Mouse (Mus musculus) lung, embryonic 14.5 days (tissue): ENCODE measurements around the gene Ston1. TPM values are rescaled to one million over a fixed set of nuclear protein-coding genes. Genes with fewer than 3 reads are reported as not detected.
A peak's percentile ranks its signal among the peaks of the same experiment; 100 is the strongest.

Experiments
- ATAC-seq: fragments of 200-750 bp; cut with Nextera tagmentation; 2 replicates; pipeline ENCODE4 v1.8.0; 2017; ENCODE audit warnings: mild to moderate bottlenecking, moderate TSS enrichment, moderate library complexity; ENCODE audit not compliant: insufficient read depth
- DNase-seq: peaks from one replicate; pipeline ENCODE4 v3.0.0-alpha.2; 2015
- H3K27ac ChIP-seq: fragments of 300-500 bp; sonication (generic); 2 replicates; pipeline ENCODE4 v1.5.1; 2014; ENCODE audit warnings: low read depth, mild to moderate bottlenecking, moderate library complexity
- H3K27me3 ChIP-seq: fragments of 300-500 bp; sonication (generic); 2 replicates; pipeline ENCODE4 v1.6.1; 2014; ENCODE audit warnings: low read length, control low read depth; ENCODE audit not compliant: insufficient read depth
- H3K36me3 ChIP-seq: fragments of 300-500 bp; sonication (generic); 2 replicates; pipeline ENCODE4 v1.6.1; 2014; ENCODE audit warnings: control low read depth; ENCODE audit not compliant: insufficient read depth
- H3K4me1 ChIP-seq: fragments of 300-500 bp; sonication (generic); 2 replicates; pipeline ENCODE4 v1.6.1; 2014; ENCODE audit warnings: antibody characterized with exemption, control low read depth; ENCODE audit not compliant: insufficient read depth
- H3K4me2 ChIP-seq: fragments of 300-500 bp; sonication (generic); 2 replicates; pipeline ENCODE4 v1.6.1; 2014; ENCODE audit warnings: mild to moderate bottlenecking
- H3K4me3 ChIP-seq: fragments of 300-500 bp; sonication (generic); 2 replicates; pipeline ENCODE4 v1.5.1; 2014; ENCODE audit warnings: low read depth, low read length
- H3K9ac ChIP-seq: fragments of 300-500 bp; sonication (generic); 2 replicates; pipeline ENCODE4 v1.6.1; 2014
- H3K9me3 ChIP-seq: fragments of 300-500 bp; sonication (generic); 2 replicates; pipeline ENCODE4 v1.6.1; 2016; ENCODE audit warnings: low read depth, low read length, control low read depth
- CTCF ChIP-seq: IDR thresholded peaks from 2 replicates; pipeline ENCODE4 v1.5.1; 2016; ENCODE audit warnings: antibody characterized with exemption, low read depth
- WGBS: fragments of 180-500 bp; shearing (Covaris S2); extraction: QIAGEN DNeasy Blood & Tissue Kit; methylation state at CpG from one replicate; pipeline ENCODE4 v1.1.7; 2014; 5-methylcytosine and 5-hydroxymethylcytosine counted together
- polyA plus RNA-seq: library from polyadenylated mRNA; unstranded; fragments of >200 nt; fragmentation: Nextera tagmentation; extraction: Ambion mirVana; gene quantifications from 2 replicates; pipeline ENCODE4 v1.2.1, GENCODE M21; 2014

Ston1 gene
- polyA plus RNA-seq, 1 experiment from 2014 or later, result 11.7 TPM

DNA sequence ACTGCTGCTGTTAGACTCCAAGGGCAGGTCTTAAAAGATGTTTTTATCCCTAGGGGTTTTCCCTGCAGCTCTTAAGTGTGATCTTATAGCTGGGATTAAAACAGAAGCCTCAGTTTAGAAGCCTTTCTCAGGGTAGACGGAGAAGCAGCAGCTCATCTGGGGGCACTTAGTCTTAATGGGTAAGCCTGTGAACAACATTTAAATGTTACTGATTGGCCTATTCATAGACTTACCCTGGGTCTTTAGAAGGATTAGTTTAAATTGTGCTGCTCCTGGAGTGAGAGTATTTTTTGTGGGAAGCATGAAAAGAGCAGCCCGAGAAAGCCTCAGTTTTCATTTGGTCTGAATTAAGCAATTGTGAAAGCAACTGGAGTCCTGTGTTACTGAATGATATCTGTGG lies 72.4 kb downstream of the Ston1 start:
- H3K4me2 ChIP-seq, result no peak overlapping the region
- no peaks in the 10 kb centered on the region for H3K36me3 ChIP-seq
- DNase-seq (no peak), ATAC-seq (no peak)
- WGBS, result 78% methylated on average over 2 of the region's 2 CpGs
- no peaks in the 10 kb centered on the region for H3K9me3 ChIP-seq
- TF ChIP-seq CTCF, result no peak
- no peaks in the 10 kb centered on the region for H3K4me1 ChIP-seq
- H3K9ac ChIP-seq, result no peak overlapping the region
- no peak overlapping the region for H3K4me3 ChIP-seq
- no peak overlapping the region for H3K27ac ChIP-seq
- no peaks in the 10 kb centered on the region for H3K27me3 ChIP-seq

DNA sequence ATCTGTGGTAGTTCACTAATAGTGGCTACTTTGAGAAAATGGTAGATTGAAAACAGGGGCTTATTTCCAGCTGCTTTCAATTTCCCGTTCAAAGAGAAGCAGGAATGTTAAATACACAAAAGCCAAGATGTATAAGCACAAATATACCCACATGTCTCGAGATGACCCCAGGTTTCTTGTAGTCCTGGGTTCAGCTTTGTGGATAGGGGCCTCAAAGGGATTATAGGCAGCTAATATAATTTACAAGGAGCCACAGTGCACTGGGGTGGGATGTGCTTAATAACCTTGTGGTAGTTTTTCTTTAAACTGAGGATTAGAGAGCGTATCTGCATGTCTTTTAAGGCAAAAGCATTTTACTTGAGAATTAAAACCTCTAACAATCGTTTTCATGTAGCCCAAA lies 73.3 kb downstream of the Ston1 start:
- Histone ChIP-seq H3K9ac (no peak overlapping the region), H3K9me3 (no peaks in the 10 kb centered on the region), H3K27ac (no peak overlapping the region), H3K4me2 (no peak overlapping the region), H3K27me3 (no peaks in the 10 kb centered on the region), H3K4me3 (no peak overlapping the region), H3K36me3 (no peaks in the 10 kb centered on the region), H3K4me1 (no peaks in the 10 kb centered on the region)
- DNase-seq (no peak), ATAC-seq (no peak)
- no peak for TF ChIP-seq CTCF
- 41% methylated on average over 4 of the region's 4 CpGs for WGBS

DNA sequence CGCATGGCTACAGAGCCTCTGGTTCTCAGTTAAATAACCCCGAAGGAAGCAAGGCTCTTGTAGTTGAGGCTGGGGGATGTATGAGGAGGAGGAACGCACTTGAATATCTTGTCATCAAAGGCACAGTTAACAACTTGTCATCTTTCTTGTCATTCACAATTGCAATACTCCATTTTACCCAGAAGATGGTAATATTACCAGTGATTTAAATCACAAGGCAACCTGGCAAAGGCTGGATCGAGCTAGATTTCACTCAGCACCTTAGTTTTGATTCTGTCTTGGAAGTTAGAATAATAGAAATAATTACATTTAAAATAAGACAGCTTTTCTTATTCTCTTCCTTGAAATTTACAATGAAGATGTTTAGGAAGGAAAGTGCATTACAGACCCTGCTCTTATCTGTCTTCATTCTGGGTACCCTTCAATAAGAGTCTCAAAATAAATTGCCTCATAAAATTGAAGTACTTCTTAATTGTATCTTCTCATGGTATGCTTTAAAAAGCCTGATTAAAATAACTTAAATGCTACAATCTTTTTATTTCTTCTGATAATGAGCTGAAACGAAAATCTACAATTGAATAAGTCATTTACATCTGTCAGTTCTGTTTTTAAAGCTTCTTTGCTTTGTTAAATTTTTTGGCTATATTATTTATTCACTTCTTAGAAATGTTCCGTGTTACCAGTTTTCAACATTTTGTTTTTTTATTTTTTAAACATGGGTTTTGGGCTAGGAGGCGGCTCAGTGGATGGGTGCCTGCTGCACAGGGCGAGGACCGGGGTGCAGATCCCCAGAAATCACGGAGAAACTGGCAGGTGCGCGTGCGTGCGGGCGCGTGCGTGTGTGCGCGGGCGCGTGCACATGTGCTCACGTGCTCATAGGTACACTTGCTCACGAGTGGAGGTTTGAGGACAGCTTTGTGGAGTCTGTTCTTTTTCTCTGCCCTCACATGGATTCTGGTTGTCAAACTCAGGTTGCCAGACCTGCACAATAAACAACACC lies 78.1 kb downstream of the Ston1 start:
- no peak for ATAC-seq
- TF ChIP-seq CTCF, result 0 out of 2 replicates have a peak, but pooled peaks have one; percentile 2
- H3K4me1 ChIP-seq, result no peaks in the 10 kb centered on the region

DNA sequence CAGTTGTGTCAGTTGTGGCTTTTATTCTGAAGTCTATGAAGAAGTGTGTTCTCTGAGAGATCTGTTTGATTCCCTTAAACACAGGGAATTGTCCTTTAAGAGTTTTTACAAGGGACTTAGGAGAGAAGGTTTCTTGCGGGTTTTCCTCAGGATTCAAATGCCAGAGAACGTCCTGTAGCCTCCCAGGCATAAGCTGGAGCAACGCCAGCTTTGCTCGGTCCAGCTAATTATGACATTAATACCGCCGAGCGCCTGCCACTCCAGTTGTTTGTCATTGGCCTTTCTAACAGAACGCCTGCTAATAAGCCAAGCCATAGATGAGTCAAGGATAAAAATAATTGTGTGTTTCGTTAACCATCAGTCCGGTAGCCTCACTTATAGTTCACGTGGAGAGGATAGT lies 90.7 kb downstream of the Ston1 start:
- H3K4me3 ChIP-seq, result no peak overlapping the region
- H3K27me3 ChIP-seq, result no peaks in the 10 kb centered on the region
- H3K9me3 ChIP-seq, result no peaks in the 10 kb centered on the region
- no peaks in the 10 kb centered on the region for H3K36me3 ChIP-seq
- no peak overlapping the region for H3K9ac ChIP-seq
- no peak overlapping the region for H3K27ac ChIP-seq
- no peak overlapping the region for H3K4me2 ChIP-seq
- TF ChIP-seq CTCF, result no peak
- DNase-seq (no peak), ATAC-seq (no peak)
- no peaks in the 10 kb centered on the region for H3K4me1 ChIP-seq
- 59% methylated on average over 11 of the region's 11 CpGs for WGBS

More for the DNA sequence above, 78.1 kb downstream of the Ston1 start:
- Histone ChIP-seq H3K4me3 (no peak overlapping the region), H3K36me3 (no peaks in the 10 kb centered on the region), H3K9ac (no peak overlapping the region), H3K27ac (no peak overlapping the region), H3K9me3 (no peaks in the 10 kb centered on the region), H3K27me3 (no peaks in the 10 kb centered on the region), H3K4me2 (no peak overlapping the region)
- WGBS, result 85% methylated on average over 23 of the region's 23 CpGs
- no peak for DNase-seq

DNA sequence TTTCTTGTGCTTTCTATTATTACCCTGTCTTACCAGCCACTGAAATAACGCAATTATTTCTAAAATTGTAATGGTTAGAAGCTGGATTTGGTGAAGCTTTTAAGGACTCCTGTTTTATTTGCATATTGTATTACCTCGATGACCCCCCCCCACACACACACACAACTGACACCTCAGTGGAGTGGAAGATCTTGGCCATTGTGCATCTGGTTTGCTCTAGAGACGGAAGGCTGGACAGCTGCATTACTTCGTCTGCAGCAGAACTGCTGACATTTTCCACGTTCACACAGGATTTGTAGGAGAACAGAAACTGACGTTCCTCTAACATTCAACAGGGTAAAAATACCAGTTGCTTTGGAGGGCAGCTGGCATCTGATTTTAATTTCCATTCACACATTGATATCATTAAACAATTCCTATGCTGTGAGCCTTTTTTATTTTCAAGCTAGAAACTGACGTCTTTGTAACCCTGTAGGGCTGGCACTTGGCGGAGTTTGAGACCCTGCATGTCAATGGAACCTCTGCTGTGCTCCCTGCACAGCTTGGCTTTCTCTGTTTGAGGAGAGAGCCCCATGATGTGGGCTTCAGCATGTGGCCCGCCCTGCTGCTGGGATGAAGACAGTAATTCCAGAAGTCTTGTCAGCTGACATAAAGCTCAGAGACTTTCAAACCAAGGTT lies 99.3 kb downstream of the Ston1 start:
- no peaks in the 10 kb centered on the region for H3K4me1 ChIP-seq
- H3K9me3 ChIP-seq, result no peaks in the 10 kb centered on the region
- DNase-seq, result peak; percentile 31
- no peak overlapping the region for H3K9ac ChIP-seq
- H3K36me3 ChIP-seq, result no peaks in the 10 kb centered on the region
- H3K27me3 ChIP-seq, result no peaks in the 10 kb centered on the region
- H3K4me2 ChIP-seq, result no peak overlapping the region
- WGBS, result 47% methylated on average over 9 of the region's 9 CpGs
- H3K4me3 ChIP-seq, result no peak overlapping the region
- H3K27ac ChIP-seq, result peak overlapping the region; percentile 36; the same call in 1 of the 2 replicates
- peak; percentile 38; the same call in 1 of the 2 replicates for ATAC-seq
- no peak for TF ChIP-seq CTCF

DNA sequence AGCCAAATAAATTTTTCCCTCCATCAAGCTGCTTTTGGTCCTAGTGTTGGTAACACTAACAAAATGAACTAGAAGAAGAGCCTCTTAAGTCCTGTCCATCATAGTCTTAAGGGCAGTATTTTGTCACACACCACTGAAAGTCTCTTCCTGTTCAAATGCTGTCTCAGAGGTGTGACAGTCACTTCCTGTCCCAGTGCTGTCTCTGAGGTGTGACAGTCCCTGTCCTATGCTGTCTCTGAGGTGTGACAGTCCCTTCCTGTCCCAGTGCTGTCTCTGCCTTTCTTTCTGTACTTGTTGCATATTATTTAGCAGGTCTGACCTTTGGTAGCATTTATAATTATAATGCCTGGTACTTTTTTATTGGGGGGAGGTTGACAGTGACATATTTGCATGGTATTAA lies 103.4 kb downstream of the Ston1 start:
- Histone ChIP-seq H3K4me2 (no peak overlapping the region), H3K9me3 (no peaks in the 10 kb centered on the region), H3K9ac (no peak overlapping the region), H3K36me3 (no peaks in the 10 kb centered on the region), H3K4me3 (no peak overlapping the region), H3K4me1 (no peaks in the 10 kb centered on the region), H3K27me3 (no peaks in the 10 kb centered on the region), H3K27ac (no peak overlapping the region)
- ATAC-seq (no peak), DNase-seq (no peak)
- TF ChIP-seq CTCF, result no peak

DNA sequence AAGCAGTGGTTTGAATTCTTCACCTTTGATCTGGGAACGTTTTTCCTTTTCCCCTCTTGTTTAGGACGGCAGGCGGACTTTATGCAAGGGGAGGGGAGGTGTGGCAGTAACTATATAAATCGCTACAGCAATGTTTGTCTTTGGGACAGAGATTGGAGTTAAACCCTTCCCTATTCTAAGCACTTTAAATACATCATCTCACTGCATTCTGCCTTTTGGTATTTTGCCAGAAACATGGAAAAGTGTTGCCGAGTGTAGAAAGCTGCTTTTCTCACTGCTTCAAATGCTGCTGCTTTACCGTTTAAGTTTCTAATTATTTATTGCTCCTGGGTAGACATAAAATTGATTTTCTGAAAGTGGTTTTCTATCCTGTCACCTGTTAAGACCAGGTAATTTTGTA lies 104.9 kb downstream of the Ston1 start:
- TF ChIP-seq CTCF, result no peak
- Histone ChIP-seq H3K36me3 (no peaks in the 10 kb centered on the region), H3K27me3 (no peaks in the 10 kb centered on the region), H3K4me1 (no peaks in the 10 kb centered on the region), H3K4me2 (peak overlapping the region; percentile 43), H3K27ac (no peak overlapping the region; the same call in 1 of the 2 replicates), H3K4me3 (no peak overlapping the region), H3K9ac (no peak overlapping the region), H3K9me3 (no peaks in the 10 kb centered on the region)
- ATAC-seq (peak; percentile 78), DNase-seq (peak; percentile 90)
- 9% methylated on average over 6 of the region's 6 CpGs for WGBS
